Mouse (Mus musculus) megakaryocyte-erythroid progenitor cell, adult 5-6 weeks (primary cell): ENCODE data around the gene Cys1. TPM values are rescaled to one million over a fixed set of nuclear protein-coding genes. Genes with fewer than 3 reads are reported as not detected.
"Not testable (repeated sequence)": the region's sequence is repeated elsewhere in the genome, so short reads cannot be mapped to it uniquely, and the experiment has no call there.

Experiments
- ATAC-seq: replicated peaks from 2 replicates; pipeline ENCODE4 v1.8.0; 2016; ENCODE audit warnings: mild to moderate bottlenecking, inconsistent platforms; ENCODE audit not compliant: severe bottlenecking, poor library complexity, low FRiP score, low TSS enrichment
- total RNA-seq, 2 experiments: library from RNA; stranded (forward) in 1 of 2; stranded (reverse) in 1 of 2; fragments of 200-1000, 215-1000 nt in 1 of 2; fragments of >200 nt in 1 of 2; fragmentation: Nextera tagmentation in 1 of 2; gene quantifications; 2 replicates each; pipeline ENCODE4 v1.2.3; 2014 to 2017

Gene Cys1
- total RNA-seq, 2 experiments from 2014 or later = not detected

GRCm38 (mm10) chr12:24701621-24702020 lies 20.0 kb upstream of the Cys1 start:
- ATAC-seq = not testable (repeated sequence)

- ATAC-seq = no peak
Measured at GRCm38 (mm10) chr12:24699578-24699977, 18.0 kb upstream of the Cys1 start.

GRCm38 (mm10) chr12:24698514-24698913 lies 16.9 kb upstream of the Cys1 start:
- ATAC-seq = no peak

- ATAC-seq = peak; percentile 61
Measured at GRCm38 (mm10) chr12:24697484-24698204, 16.0 kb upstream of the Cys1 start.

- peak; percentile 82 for ATAC-seq
Measured at GRCm38 (mm10) chr12:24696500-24697483, 15.2 kb upstream of the Cys1 start.

- no peak for ATAC-seq
Measured at GRCm38 (mm10) chr12:24690351-24690750, 8.7 kb upstream of the Cys1 start.

GRCm38 (mm10) chr12:24686696-24687346 lies 5.2 kb upstream of the Cys1 start:
- ATAC-seq = no peak

GRCm38 (mm10) chr12:24686038-24686695 lies 4.6 kb upstream of the Cys1 start:
- ATAC-seq = no peak

GRCm38 (mm10) chr12:24683461-24683860 lies 1.8 kb upstream of the Cys1 start:
- ATAC-seq = no peak

GRCm38 (mm10) chr12:24682563-24682962 lies 950 bp upstream of the Cys1 start:
- ATAC-seq = no peak

GRCm38 (mm10) chr12:24680492-24681285 lies 924 bp downstream of the Cys1 start:
- no peak for ATAC-seq

GRCm38 (mm10) chr12:24680096-24680491 lies 1.5 kb downstream of the Cys1 start:
- ATAC-seq = no peak

GRCm38 (mm10) chr12:24662131-24662530 lies 19.5 kb downstream of the Cys1 start:
- no peak for ATAC-seq

GRCm38 (mm10) chr12:24661100-24661499 lies 20.5 kb downstream of the Cys1 start:
- no peak for ATAC-seq

GRCm38 (mm10) chr12:24659923-24660322 lies 21.7 kb downstream of the Cys1 start:
- no peak for ATAC-seq

- ATAC-seq = peak; percentile 67
Measured at GRCm38 (mm10) chr12:24658998-24659397, 22.6 kb downstream of the Cys1 start.

- ATAC-seq = no peak
Measured at GRCm38 (mm10) chr12:24656436-24656835, 25.2 kb downstream of the Cys1 start.

- ATAC-seq = no peak
Measured at GRCm38 (mm10) chr12:24654065-24654862, 27.3 kb downstream of the Cys1 start.
